25 mouse cellular contexts compared by ENCODE assay signal in the genomic region with DNA sequence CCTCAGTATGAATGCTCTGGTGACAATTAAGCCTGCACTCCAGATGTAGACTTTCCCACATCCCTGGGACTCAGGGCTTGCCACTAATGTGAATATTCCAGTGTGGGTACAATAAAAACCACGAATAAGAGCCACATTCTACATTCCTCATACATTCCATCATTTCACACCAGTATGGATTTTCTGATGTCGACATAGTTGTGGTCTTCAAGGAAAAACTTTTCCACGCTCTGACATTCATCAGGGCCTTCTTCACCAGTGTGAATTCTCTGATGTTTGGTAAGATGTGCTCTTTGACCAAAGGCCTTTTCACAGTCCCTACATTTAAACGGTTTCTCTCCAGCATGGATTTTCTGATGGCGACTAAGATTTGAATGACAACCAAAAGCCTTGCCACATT. TPM values are rescaled to one million over a fixed set of nuclear protein-coding genes. Genes with fewer than 3 reads are reported as not detected.
DNase-seq lines count a peak whose midpoint lies in the region; ATAC-seq and TF ChIP-seq lines count a peak whose summit lies in the region.
"Had no signal": no experiment of that assay in that cellular context is flagged by ENCODE, and none has a peak within 500 bp of the region (broad histone marks: within the 10 kb centered on the region; RNA-seq: fewer than 3 reads in every experiment).

No protein-coding gene starts in this region.

- DNase-seq in 3T3-L1 (ENCODE audit: low read depth, low spot score) (peak; percentile 69), NIH3T3 (ENCODE audit: low read depth) (peak; percentile 52)
- DNase-seq in limb, embryonic 10.5 days (ENCODE audit: low spot score): no peak
- no peak for DNase-seq in stomach, postnatal 0 days (ENCODE audit: low spot score)
- DNase-seq: adrenal gland, postnatal 10 days; adrenal gland, postnatal 36 days; B cell, adult 2 months; cerebellum, adult 18-20 months; cerebellum, adult 9-11 months; cerebellum, postnatal 25 days; gastrocnemius, postnatal 10 days; gastrocnemius, postnatal 36 days; kidney, adult 11 months had no signal

- H3K9ac ChIP-seq in stomach, postnatal 0 days (ENCODE audit: low read length): no peak overlapping the region
- H3K9ac ChIP-seq: embryonic facial prominence, embryonic 13.5 days; forebrain, embryonic 13.5 days; hindbrain, embryonic 12.5 days; hindbrain, embryonic 15.5 days had no signal

- no peak overlapping the region for H3K4me2 ChIP-seq in stomach, postnatal 0 days (replicated peaks; ENCODE audit: low read depth)
- H3K4me2 ChIP-seq: embryonic facial prominence, embryonic 13.5 days; forebrain, embryonic 13.5 days; heart, embryonic 11.5 days; hindbrain, embryonic 12.5 days; hindbrain, embryonic 15.5 days had no signal

- H3K27ac ChIP-seq in embryonic fibroblast, embryonic 13.5 days (ENCODE audit: insufficient read depth, low read length): peak overlapping the region; percentile 90
- no peak overlapping the region for H3K27ac ChIP-seq in limb, embryonic 10.5 days
- H3K27ac ChIP-seq in stomach, postnatal 0 days (replicated peaks): no peak overlapping the region
- H3K27ac ChIP-seq: embryonic facial prominence, embryonic 13.5 days; forebrain, embryonic 10.5 days; forebrain, embryonic 13.5 days; hindbrain, embryonic 12.5 days; hindbrain, embryonic 15.5 days had no signal

- peaks cover 66% of the 10 kb centered on the region for H3K36me3 ChIP-seq in limb, embryonic 10.5 days
- H3K36me3 ChIP-seq in stomach, postnatal 0 days (ENCODE audit: control insufficient read depth, insufficient read depth, low read length): no peaks in the 10 kb centered on the region

- H3K27me3 ChIP-seq in limb, embryonic 10.5 days (ENCODE audit: low read depth, poor library complexity, severe bottlenecking): no peaks in the 10 kb centered on the region
- no peaks in the 10 kb centered on the region for H3K27me3 ChIP-seq in stomach, postnatal 0 days (ENCODE audit: control insufficient read depth, insufficient read depth, low read length)
- H3K27me3 ChIP-seq: CH12.LX; embryonic facial prominence, embryonic 13.5 days; forebrain, embryonic 13.5 days; hindbrain, embryonic 12.5 days; hindbrain, embryonic 15.5 days had no signal

- H3K4me1 ChIP-seq in embryonic fibroblast, embryonic 13.5 days (ENCODE audit: control insufficient read depth, insufficient read depth, low read length): no peaks in the 10 kb centered on the region
- no peaks in the 10 kb centered on the region for H3K4me1 ChIP-seq in limb, embryonic 10.5 days
- H3K4me1 ChIP-seq in stomach, postnatal 0 days (replicated peaks; ENCODE audit: control insufficient read depth, insufficient read depth): no peaks in the 10 kb centered on the region
- H3K4me1 ChIP-seq: embryonic facial prominence, embryonic 13.5 days; forebrain, embryonic 10.5 days; forebrain, embryonic 13.5 days; hindbrain, embryonic 12.5 days; hindbrain, embryonic 15.5 days had no signal

- 93% methylated on average over 5 of the region's 5 CpGs for WGBS in limb, embryonic 10.5 days
- 89% methylated on average over 5 of the region's 5 CpGs for WGBS in stomach, postnatal 0 days

- no peak for TF ChIP-seq POLR2A in embryonic fibroblast, embryonic 13.5 days (IDR thresholded peaks at IDR 0.05; ENCODE audit: low read depth, low read length)

- H3K9me3 ChIP-seq in limb, embryonic 10.5 days (replicated peaks): no peaks in the 10 kb centered on the region
- no peaks in the 10 kb centered on the region for H3K9me3 ChIP-seq in stomach, postnatal 0 days (ENCODE audit: control insufficient read depth, low read length)
- H3K9me3 ChIP-seq: embryonic facial prominence, embryonic 13.5 days; forebrain, embryonic 10.5 days; forebrain, embryonic 13.5 days; G1E; hindbrain, embryonic 12.5 days; hindbrain, embryonic 15.5 days had no signal

- no peak for TF ChIP-seq EP300 in stomach, postnatal 0 days (optimal IDR thresholded peaks at IDR 0.05)

- H3K4me3 ChIP-seq in embryonic fibroblast, embryonic 13.5 days (ENCODE audit: insufficient read depth, low read length): no peak overlapping the region
- H3K4me3 ChIP-seq in limb, embryonic 10.5 days: no peak overlapping the region
- no peak overlapping the region for H3K4me3 ChIP-seq in stomach, postnatal 0 days (ENCODE audit: low read depth, low read length)
- H3K4me3 ChIP-seq: embryonic facial prominence, embryonic 13.5 days; erythroblast, embryonic 14.5 days; forebrain, embryonic 10.5 days; forebrain, embryonic 13.5 days; hindbrain, embryonic 12.5 days; hindbrain, embryonic 15.5 days had no signal

- ATAC-seq in granulocyte monocyte progenitor cell, adult 5-6 weeks (replicated peaks; ENCODE audit: poor library complexity, severe bottlenecking): no peak
- ATAC-seq in stomach, postnatal 0 days (ENCODE audit: low FRiP score, low TSS enrichment): no peak
- ATAC-seq: forebrain, embryonic 13.5 days; forebrain, embryonic 16.5 days had no signal

- TF ChIP-seq CTCF in embryonic fibroblast, embryonic 13.5 days (IDR thresholded peaks at IDR 0.05; ENCODE audit: borderline replicate concordance, insufficient read depth, low read length): no peak
- no peak for TF ChIP-seq CTCF in stomach, postnatal 0 days (IDR thresholded peaks at IDR 0.05; ENCODE audit: low read depth)

RNA-seq across cellular contexts. Expression of a gene that starts 8.9 kb away (rescaled TPM):
- polyA plus RNA-seq in embryonic fibroblast, embryonic 13.5 days (2011; ENCODE audit: insufficient read length, low read depth, missing spikeins): 3.9 and 5.2 TPM in 2 replicates
- 5.3 and 6.6 TPM in 2 replicates for total RNA-seq in granulocyte monocyte progenitor cell, adult 5-6 weeks (2014; fragmentation: Nextera tagmentation)
- 3.9 and 4.6 TPM in 2 replicates for total RNA-seq in granulocyte monocyte progenitor cell, adult 5-6 weeks (2017)
- 8.5 and 8.7 TPM in 2 replicates for polyA plus RNA-seq in limb, embryonic 10.5 days (2016; fragmentation: Nextera tagmentation; extraction: Ambion mirVana)
- 1.1 and 1.2 TPM in 2 replicates for polyA plus RNA-seq in stomach, postnatal 0 days (2015; fragmentation: Nextera tagmentation; extraction: Ambion mirVana)
- polyA plus RNA-seq: erythroblast, embryonic 14.5 days had no signal

RNA-seq across cellular contexts. Expression of a gene that starts 15.2 kb away (rescaled TPM):
- polyA plus RNA-seq in embryonic fibroblast, embryonic 13.5 days (2011; ENCODE audit: insufficient read length, low read depth, missing spikeins): 5.8 and 7.3 TPM in 2 replicates
- total RNA-seq in granulocyte monocyte progenitor cell, adult 5-6 weeks (2014; fragmentation: Nextera tagmentation): 8.2 and 8.4 TPM in 2 replicates
- 2.8 and 4.3 TPM in 2 replicates for total RNA-seq in granulocyte monocyte progenitor cell, adult 5-6 weeks (2017)
- polyA plus RNA-seq in limb, embryonic 10.5 days (2016; fragmentation: Nextera tagmentation; extraction: Ambion mirVana): 7.2 and 10.6 TPM in 2 replicates
- polyA plus RNA-seq in stomach, postnatal 0 days (2015; fragmentation: Nextera tagmentation; extraction: Ambion mirVana): 2.0 and 2.4 TPM in 2 replicates
- polyA plus RNA-seq: erythroblast, embryonic 14.5 days had no signal

RNA-seq across cellular contexts. Expression of a gene that starts 28.7 kb away (rescaled TPM):
- polyA plus RNA-seq in embryonic fibroblast, embryonic 13.5 days (2011; ENCODE audit: insufficient read length, low read depth, missing spikeins): 12.0 and 14.3 TPM in 2 replicates
- 8.0 and 8.5 TPM in 2 replicates for total RNA-seq in granulocyte monocyte progenitor cell, adult 5-6 weeks (2014; fragmentation: Nextera tagmentation)
- total RNA-seq in granulocyte monocyte progenitor cell, adult 5-6 weeks (2017): 10.5 and 18.4 TPM in 2 replicates
- polyA plus RNA-seq in limb, embryonic 10.5 days (2016; fragmentation: Nextera tagmentation; extraction: Ambion mirVana): 15.2 and 16.7 TPM in 2 replicates
- polyA plus RNA-seq in stomach, postnatal 0 days (2015; fragmentation: Nextera tagmentation; extraction: Ambion mirVana): 5.3 and 5.4 TPM in 2 replicates

Comparison
In these comparisons a context has a peak if more than half of its experiments do, and no peak if none do; other contexts are left out.
1. DNase-seq: peak in 3T3-L1 (single experiment) and NIH3T3 (single experiment); none in limb, embryonic 10.5 days (single experiment) and stomach, postnatal 0 days (single experiment).